ENCODE assay signal across 15 mouse cellular contexts in the genomic region with DNA sequence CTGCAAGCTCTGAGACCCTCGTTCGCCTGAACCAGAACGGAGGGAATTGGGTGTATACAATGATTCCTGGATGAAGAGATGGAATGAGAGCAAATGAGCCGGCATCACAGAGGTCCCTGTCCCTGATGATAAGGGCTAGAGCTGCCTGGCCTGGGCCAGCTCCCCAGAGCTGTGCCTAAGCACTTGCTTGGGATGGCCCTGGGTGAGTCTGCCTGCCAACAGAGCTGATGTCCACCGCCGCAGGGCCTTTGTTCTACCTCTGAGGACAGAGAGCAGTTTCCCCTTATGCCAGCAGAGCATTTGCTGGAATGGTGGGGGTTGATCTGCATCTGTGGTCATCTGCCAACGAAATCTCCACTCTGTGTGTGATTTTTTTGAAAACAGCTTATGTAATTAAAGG. TPM values are rescaled to one million over a fixed set of nuclear protein-coding genes. Genes with fewer than 3 reads are reported as not detected.
DNase-seq lines count a peak whose midpoint lies in the region; ATAC-seq and TF ChIP-seq lines count a peak whose summit lies in the region.
"Had no signal": no experiment of that assay in that cellular context is flagged by ENCODE, and none has a peak within 500 bp of the region (broad histone marks: within the 10 kb centered on the region; RNA-seq: fewer than 3 reads in every experiment).

No protein-coding gene starts in this region.

- peaks cover 40% of the 10 kb centered on the region for H3K4me1 ChIP-seq in forebrain, embryonic 10.5 days
- peaks cover 6% of the 10 kb centered on the region; the same call in 1 of the 2 replicates for H3K4me1 ChIP-seq in forebrain, postnatal 0 days (ENCODE audit: insufficient read depth)
- H3K4me1 ChIP-seq in hindbrain, postnatal 0 days (ENCODE audit: insufficient read depth, low read length) = peaks cover 6% of the 10 kb centered on the region
- H3K4me1 ChIP-seq in hindbrain, embryonic 11.5 days (replicated peaks; ENCODE audit: control insufficient read depth, insufficient read depth, low read length) = peaks cover 3% of the 10 kb centered on the region; the same call in 1 of the 2 replicates
- peaks cover 30% of the 10 kb centered on the region for H3K4me1 ChIP-seq in midbrain, embryonic 10.5 days
- H3K4me1 ChIP-seq in midbrain, embryonic 15.5 days = peaks cover 20% of the 10 kb centered on the region

- no peak overlapping the region for H3K27ac ChIP-seq in forebrain, embryonic 10.5 days
- H3K27ac ChIP-seq in forebrain, postnatal 0 days (ENCODE audit: low read depth, low read length) = no peak overlapping the region
- 0 out of 2 replicates have a peak overlapping the region, but pooled peaks have one; percentile 93 for H3K27ac ChIP-seq in hindbrain, postnatal 0 days
- H3K27ac ChIP-seq in hindbrain, embryonic 11.5 days (ENCODE audit: low read depth, low read length) = no peak overlapping the region
- no peak overlapping the region for H3K27ac ChIP-seq in midbrain, embryonic 10.5 days (replicated peaks)
- no peak overlapping the region for H3K27ac ChIP-seq in midbrain, embryonic 15.5 days

- peak overlapping the region; percentile 85 for H3K4me3 ChIP-seq in forebrain, embryonic 10.5 days
- H3K4me3 ChIP-seq in forebrain, postnatal 0 days (ENCODE audit: low read depth, low read length) = no peak overlapping the region
- no peak overlapping the region for H3K4me3 ChIP-seq in hindbrain, postnatal 0 days (ENCODE audit: low read length)
- no peak overlapping the region for H3K4me3 ChIP-seq in hindbrain, embryonic 11.5 days (ENCODE audit: low read depth, low read length)
- peak overlapping the region; percentile 90 for H3K4me3 ChIP-seq in midbrain, embryonic 10.5 days
- no peak overlapping the region for H3K4me3 ChIP-seq in midbrain, embryonic 15.5 days

- 92% methylated on average over 7 of the region's 7 CpGs for WGBS in forebrain, embryonic 10.5 days
- 85% methylated on average over 7 of the region's 7 CpGs for WGBS in forebrain, postnatal 0 days
- 87% methylated on average over 7 of the region's 7 CpGs for WGBS in hindbrain, postnatal 0 days
- WGBS in hindbrain, embryonic 11.5 days = 85% methylated on average over 7 of the region's 7 CpGs
- 91% methylated on average over 7 of the region's 7 CpGs for WGBS in midbrain, embryonic 10.5 days
- WGBS in midbrain, embryonic 15.5 days = 89% methylated on average over 7 of the region's 7 CpGs

- no peak for TF ChIP-seq CTCF in forebrain, postnatal 0 days (IDR thresholded peaks at IDR 0.05; ENCODE audit: low read depth)
- no peak for TF ChIP-seq CTCF in hindbrain, postnatal 0 days (IDR thresholded peaks at IDR 0.05; ENCODE audit: low read depth)

- no peak overlapping the region for H3K9ac ChIP-seq in forebrain, postnatal 0 days
- H3K9ac ChIP-seq in hindbrain, postnatal 0 days (replicated peaks; ENCODE audit: low read length) = no peak overlapping the region
- H3K9ac ChIP-seq in hindbrain, embryonic 11.5 days (ENCODE audit: low read depth, low read length) = no peak overlapping the region
- H3K9ac ChIP-seq in midbrain, embryonic 15.5 days = no peak overlapping the region

- H3K36me3 ChIP-seq in forebrain, embryonic 10.5 days (replicated peaks) = peaks cover 53% of the 10 kb centered on the region
- H3K36me3 ChIP-seq in forebrain, postnatal 0 days (ENCODE audit: insufficient read depth) = peaks cover 49% of the 10 kb centered on the region
- peaks cover 50% of the 10 kb centered on the region for H3K36me3 ChIP-seq in hindbrain, postnatal 0 days (ENCODE audit: insufficient read depth, low read length)
- H3K36me3 ChIP-seq in hindbrain, embryonic 11.5 days (ENCODE audit: control insufficient read depth, insufficient read depth, low read length) = peaks cover 2% of the 10 kb centered on the region; the same call in 1 of the 2 replicates
- peaks cover 51% of the 10 kb centered on the region for H3K36me3 ChIP-seq in midbrain, embryonic 10.5 days
- H3K36me3 ChIP-seq in midbrain, embryonic 15.5 days (replicated peaks) = peaks cover 15% of the 10 kb centered on the region

- DNase-seq in forebrain, embryonic 10.5 days (ENCODE audit: extremely low spot score, low spot score) = no peak
- DNase-seq in forebrain, postnatal 0 days = no peak
- no peak for DNase-seq in hindbrain, postnatal 0 days (ENCODE audit: low spot score)
- DNase-seq in hindbrain, embryonic 11.5 days (ENCODE audit: low spot score) = no peak
- DNase-seq in midbrain, embryonic 10.5 days (ENCODE audit: low spot score) = no peak
- DNase-seq in ovary, adult 18-20 months (ENCODE audit: low spot score) = no peak
- DNase-seq in thymus, postnatal 14 days = no peak
- DNase-seq: adrenal gland, adult 2 months; lung, postnatal 36 days; midbrain, embryonic 14.5 days; right cerebral cortex, adult 18-20 months had no signal

- no peak overlapping the region for H3K4me2 ChIP-seq in forebrain, postnatal 0 days (ENCODE audit: low read depth)
- H3K4me2 ChIP-seq in hindbrain, postnatal 0 days (ENCODE audit: low read depth, low read length) = no peak overlapping the region
- no peak overlapping the region for H3K4me2 ChIP-seq in hindbrain, embryonic 11.5 days (replicated peaks; ENCODE audit: low read depth, low read length)
- no peak overlapping the region for H3K4me2 ChIP-seq in midbrain, embryonic 15.5 days

- H3K27me3 ChIP-seq in forebrain, embryonic 10.5 days (ENCODE audit: poor library complexity, severe bottlenecking) = 0 out of 2 replicates have a peak, but pooled peaks cover 6% of the 10 kb centered on the region
- no peaks in the 10 kb centered on the region for H3K27me3 ChIP-seq in forebrain, postnatal 0 days (ENCODE audit: insufficient read depth, low read length)
- no peaks in the 10 kb centered on the region for H3K27me3 ChIP-seq in hindbrain, postnatal 0 days (ENCODE audit: insufficient read depth, low read length)
- no peaks in the 10 kb centered on the region for H3K27me3 ChIP-seq in hindbrain, embryonic 11.5 days (ENCODE audit: control insufficient read depth, insufficient read depth, low read length)
- no peaks in the 10 kb centered on the region; the same call in 1 of the 2 replicates for H3K27me3 ChIP-seq in midbrain, embryonic 10.5 days (ENCODE audit: low read depth, poor library complexity, severe bottlenecking)
- no peaks in the 10 kb centered on the region for H3K27me3 ChIP-seq in midbrain, embryonic 15.5 days (replicated peaks)
- H3K27me3 ChIP-seq: neural tube, embryonic 13.5 days; Patski had no signal

- no peak for ATAC-seq in forebrain, postnatal 0 days
- no peak for ATAC-seq in hindbrain, postnatal 0 days
- no peak for ATAC-seq in hindbrain, embryonic 11.5 days (ENCODE audit: low FRiP score)
- ATAC-seq in midbrain, embryonic 15.5 days (replicated peaks) = no peak
- ATAC-seq: forebrain, embryonic 16.5 days; Patski had no signal

- H3K9me3 ChIP-seq in forebrain, embryonic 10.5 days = no peaks in the 10 kb centered on the region
- no peaks in the 10 kb centered on the region for H3K9me3 ChIP-seq in forebrain, postnatal 0 days (ENCODE audit: low read length)
- H3K9me3 ChIP-seq in hindbrain, postnatal 0 days (ENCODE audit: low read length) = no peaks in the 10 kb centered on the region
- no peaks in the 10 kb centered on the region for H3K9me3 ChIP-seq in hindbrain, embryonic 11.5 days (ENCODE audit: control insufficient read depth, low read length)
- H3K9me3 ChIP-seq in midbrain, embryonic 10.5 days (replicated peaks) = no peaks in the 10 kb centered on the region
- H3K9me3 ChIP-seq in midbrain, embryonic 15.5 days = no peaks in the 10 kb centered on the region
- H3K9me3 ChIP-seq: neural tube, embryonic 13.5 days had no signal

RNA-seq across cellular contexts. Expression of a gene that starts 1.3 kb away (rescaled TPM):
- 39.7 and 41.0 TPM in 2 replicates for polyA plus RNA-seq in forebrain, embryonic 10.5 days (2016; fragmentation: Nextera tagmentation; extraction: Ambion mirVana)
- 32.1 and 42.4 TPM in 2 replicates for total RNA-seq in forebrain, postnatal 0 days (2014; rRNA removed)
- 30.7 and 34.4 TPM in 2 replicates for polyA plus RNA-seq in forebrain, postnatal 0 days (2015; fragmentation: Nextera tagmentation; extraction: Ambion mirVana)
- 36.2 and 41.2 TPM in 2 replicates for total RNA-seq in hindbrain, postnatal 0 days (2014; rRNA removed)
- polyA plus RNA-seq in hindbrain, postnatal 0 days (2015; fragmentation: Nextera tagmentation; extraction: Ambion mirVana) = 39.8 and 40.2 TPM in 2 replicates
- 27.9 and 28.1 TPM in 2 replicates for polyA plus RNA-seq in hindbrain, embryonic 11.5 days (2014; fragmentation: Nextera tagmentation; extraction: Ambion mirVana)
- 47.2 and 47.6 TPM in 2 replicates for polyA plus RNA-seq in midbrain, embryonic 10.5 days (2016; fragmentation: Nextera tagmentation; extraction: Ambion mirVana)
- 41.6 and 44.2 TPM in 2 replicates for polyA plus RNA-seq in midbrain, embryonic 15.5 days (2015; fragmentation: Nextera tagmentation; extraction: Ambion mirVana)

RNA-seq across cellular contexts. Expression of a gene that starts 10.2 kb away (rescaled TPM):
- 204 and 210 TPM in 2 replicates for polyA plus RNA-seq in forebrain, embryonic 10.5 days (2016; fragmentation: Nextera tagmentation; extraction: Ambion mirVana)
- total RNA-seq in forebrain, postnatal 0 days (2014; rRNA removed) = 136 and 138 TPM in 2 replicates
- polyA plus RNA-seq in forebrain, postnatal 0 days (2015; fragmentation: Nextera tagmentation; extraction: Ambion mirVana) = 201 and 206 TPM in 2 replicates
- 135 and 172 TPM in 2 replicates for total RNA-seq in hindbrain, postnatal 0 days (2014; rRNA removed)
- 183 and 186 TPM in 2 replicates for polyA plus RNA-seq in hindbrain, postnatal 0 days (2015; fragmentation: Nextera tagmentation; extraction: Ambion mirVana)
- polyA plus RNA-seq in hindbrain, embryonic 11.5 days (2014; fragmentation: Nextera tagmentation; extraction: Ambion mirVana) = 143 and 150 TPM in 2 replicates
- 214 and 220 TPM in 2 replicates for polyA plus RNA-seq in midbrain, embryonic 10.5 days (2016; fragmentation: Nextera tagmentation; extraction: Ambion mirVana)
- polyA plus RNA-seq in midbrain, embryonic 15.5 days (2015; fragmentation: Nextera tagmentation; extraction: Ambion mirVana) = 228 and 233 TPM in 2 replicates

RNA-seq across cellular contexts. Expression of a gene that starts 15.9 kb away (rescaled TPM):
- 65.0 and 65.4 TPM in 2 replicates for polyA plus RNA-seq in forebrain, embryonic 10.5 days (2016; fragmentation: Nextera tagmentation; extraction: Ambion mirVana)
- 42.9 and 46.0 TPM in 2 replicates for total RNA-seq in forebrain, postnatal 0 days (2014; rRNA removed)
- 52.6 and 58.3 TPM in 2 replicates for polyA plus RNA-seq in forebrain, postnatal 0 days (2015; fragmentation: Nextera tagmentation; extraction: Ambion mirVana)
- total RNA-seq in hindbrain, postnatal 0 days (2014; rRNA removed) = 27.0 and 38.6 TPM in 2 replicates
- polyA plus RNA-seq in hindbrain, postnatal 0 days (2015; fragmentation: Nextera tagmentation; extraction: Ambion mirVana) = 55.0 and 60.0 TPM in 2 replicates
- polyA plus RNA-seq in hindbrain, embryonic 11.5 days (2014; fragmentation: Nextera tagmentation; extraction: Ambion mirVana) = 54.0 and 60.7 TPM in 2 replicates
- polyA plus RNA-seq in midbrain, embryonic 10.5 days (2016; fragmentation: Nextera tagmentation; extraction: Ambion mirVana) = 64.5 and 70.1 TPM in 2 replicates
- polyA plus RNA-seq in midbrain, embryonic 15.5 days (2015; fragmentation: Nextera tagmentation; extraction: Ambion mirVana) = 57.0 and 63.4 TPM in 2 replicates

RNA-seq across cellular contexts. Expression of a gene that starts 24.9 kb away (rescaled TPM):
- polyA plus RNA-seq in forebrain, embryonic 10.5 days (2016; fragmentation: Nextera tagmentation; extraction: Ambion mirVana) = 73.6 and 75.8 TPM in 2 replicates
- total RNA-seq in forebrain, postnatal 0 days (2014; rRNA removed) = 62.8 and 64.2 TPM in 2 replicates
- polyA plus RNA-seq in forebrain, postnatal 0 days (2015; fragmentation: Nextera tagmentation; extraction: Ambion mirVana) = 82.2 and 93.3 TPM in 2 replicates
- 53.2 and 60.2 TPM in 2 replicates for total RNA-seq in hindbrain, postnatal 0 days (2014; rRNA removed)
- 84.5 and 85.7 TPM in 2 replicates for polyA plus RNA-seq in hindbrain, postnatal 0 days (2015; fragmentation: Nextera tagmentation; extraction: Ambion mirVana)
- polyA plus RNA-seq in hindbrain, embryonic 11.5 days (2014; fragmentation: Nextera tagmentation; extraction: Ambion mirVana) = 60.6 and 62.5 TPM in 2 replicates
- 66.3 and 69.6 TPM in 2 replicates for polyA plus RNA-seq in midbrain, embryonic 10.5 days (2016; fragmentation: Nextera tagmentation; extraction: Ambion mirVana)
- 62.8 and 64.6 TPM in 2 replicates for polyA plus RNA-seq in midbrain, embryonic 15.5 days (2015; fragmentation: Nextera tagmentation; extraction: Ambion mirVana)

RNA-seq across cellular contexts. Expression of a gene that starts 41.7 kb away (rescaled TPM):
- 46.4 and 52.4 TPM in 2 replicates for polyA plus RNA-seq in forebrain, embryonic 10.5 days (2016; fragmentation: Nextera tagmentation; extraction: Ambion mirVana)
- 30.9 and 33.2 TPM in 2 replicates for total RNA-seq in forebrain, postnatal 0 days (2014; rRNA removed)
- polyA plus RNA-seq in forebrain, postnatal 0 days (2015; fragmentation: Nextera tagmentation; extraction: Ambion mirVana) = 67.7 and 75.2 TPM in 2 replicates
- 42.5 and 43.6 TPM in 2 replicates for total RNA-seq in hindbrain, postnatal 0 days (2014; rRNA removed)
- 92.8 and 97.3 TPM in 2 replicates for polyA plus RNA-seq in hindbrain, postnatal 0 days (2015; fragmentation: Nextera tagmentation; extraction: Ambion mirVana)
- polyA plus RNA-seq in hindbrain, embryonic 11.5 days (2014; fragmentation: Nextera tagmentation; extraction: Ambion mirVana) = 44.5 and 50.4 TPM in 2 replicates
- polyA plus RNA-seq in midbrain, embryonic 10.5 days (2016; fragmentation: Nextera tagmentation; extraction: Ambion mirVana) = 54.0 and 63.7 TPM in 2 replicates
- polyA plus RNA-seq in midbrain, embryonic 15.5 days (2015; fragmentation: Nextera tagmentation; extraction: Ambion mirVana) = 63.2 and 68.3 TPM in 2 replicates

Comparison
In these comparisons a context has a peak if more than half of its experiments do, and no peak if none do; other contexts are left out.
1. H3K4me3 ChIP-seq: peak in forebrain, embryonic 10.5 days (single experiment) and midbrain, embryonic 10.5 days (single experiment); none in forebrain, postnatal 0 days (single experiment), hindbrain, postnatal 0 days (single experiment), hindbrain, embryonic 11.5 days (single experiment) and midbrain, embryonic 15.5 days (single experiment).